Mouse (Mus musculus): ENCODE data around the gene Slc30a7.

The Slc30a7 gene

DNA sequence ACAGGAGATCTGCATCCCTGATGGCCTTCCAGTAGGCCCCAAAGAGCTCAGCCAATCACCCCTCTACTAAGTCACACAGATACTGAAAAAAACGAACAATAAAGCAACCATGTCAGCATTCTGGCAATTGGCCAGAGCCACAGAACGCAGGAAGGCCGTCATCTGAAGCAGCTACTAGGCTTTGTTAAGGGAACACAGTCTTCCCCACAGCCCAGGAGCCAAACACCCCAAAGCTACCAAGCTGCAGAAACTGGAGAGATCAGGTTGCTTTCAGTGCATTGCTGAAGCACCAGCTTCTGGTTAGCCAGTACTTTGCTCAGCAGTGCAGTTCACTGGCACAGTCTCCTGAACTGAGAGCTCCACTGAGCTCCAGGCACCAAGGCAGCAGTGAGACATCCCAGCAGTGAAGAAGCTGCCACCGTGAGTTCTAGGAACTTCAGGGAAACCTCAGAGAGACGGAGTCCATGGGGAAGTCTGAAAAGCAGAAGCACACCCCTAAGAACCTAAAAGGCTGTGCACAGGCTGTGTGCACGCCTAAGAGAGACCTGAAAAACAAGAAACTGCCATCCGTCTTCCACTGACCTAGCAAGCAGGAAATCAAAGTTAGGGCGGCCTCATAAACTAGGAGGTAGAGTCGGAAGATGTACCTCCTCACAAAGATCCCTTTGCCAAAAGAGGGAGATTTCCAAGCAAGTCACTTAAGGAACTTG lies 21.9 kb downstream of the Slc30a7 start:
- no peak for DNase-seq

DNA sequence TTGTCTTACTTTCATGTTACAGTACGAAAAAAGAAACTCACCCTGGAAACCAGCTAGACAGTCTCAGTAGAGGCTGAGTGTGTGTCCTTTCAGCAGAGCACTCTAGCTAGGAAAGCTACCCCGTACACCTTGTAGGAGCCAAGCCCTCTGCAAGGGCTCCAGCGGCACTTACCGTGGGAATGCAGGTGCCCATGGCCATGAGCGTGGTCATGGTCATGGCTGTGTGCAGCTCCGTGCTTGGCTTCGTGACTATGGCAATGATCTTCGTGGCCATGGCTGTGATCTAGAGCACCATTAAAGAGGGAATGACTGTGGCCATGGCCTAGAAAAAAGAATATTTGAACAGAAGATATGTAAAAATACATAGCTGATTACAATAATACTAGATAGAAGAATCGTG lies 22.6 kb downstream of the Slc30a7 start:
- no peak for DNase-seq

GRCm38 (mm10) chr3:115983217-115983616 lies 24.0 kb downstream of the Slc30a7 start:
- no peak for DNase-seq

DNA sequence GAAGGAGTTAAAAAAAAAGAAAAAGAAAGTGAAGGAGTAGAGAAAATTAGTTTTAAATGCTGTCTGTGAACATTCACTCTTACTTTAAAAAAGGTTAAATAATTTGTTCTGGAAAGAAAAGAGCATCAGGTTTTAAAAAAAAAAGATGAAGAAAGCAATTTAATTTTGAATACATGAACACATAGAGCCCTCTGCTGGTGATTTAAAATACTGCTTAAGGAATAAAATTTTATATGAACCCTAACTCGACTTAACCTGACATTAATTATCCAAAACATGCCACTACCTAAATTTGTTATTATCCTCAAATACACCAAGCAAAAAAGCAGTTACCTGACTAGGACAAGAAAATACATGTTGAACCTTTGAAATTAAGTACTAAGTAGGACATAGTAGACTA lies 28.2 kb downstream of the Slc30a7 start:
- no peak for DNase-seq

DNA sequence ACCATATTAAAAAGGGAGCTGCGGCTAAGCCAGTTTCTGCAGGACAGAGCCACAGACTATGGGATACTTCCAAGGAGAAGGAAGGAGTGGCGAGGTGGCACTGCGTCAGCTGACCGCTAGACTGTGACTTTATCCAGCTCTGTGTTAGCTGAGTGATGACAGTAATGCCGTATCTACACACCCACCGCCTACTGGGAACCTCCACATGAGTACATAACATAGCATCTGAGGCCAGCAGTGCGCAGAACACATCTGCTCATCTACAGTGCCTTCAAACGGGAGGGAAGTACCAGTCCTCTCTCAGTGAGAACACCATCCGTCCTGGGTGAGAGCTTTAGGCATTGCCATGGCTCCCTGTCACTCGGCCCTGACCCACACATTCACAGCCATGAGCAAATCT lies 32.2 kb downstream of the Slc30a7 start:
- no peak for DNase-seq

DNA sequence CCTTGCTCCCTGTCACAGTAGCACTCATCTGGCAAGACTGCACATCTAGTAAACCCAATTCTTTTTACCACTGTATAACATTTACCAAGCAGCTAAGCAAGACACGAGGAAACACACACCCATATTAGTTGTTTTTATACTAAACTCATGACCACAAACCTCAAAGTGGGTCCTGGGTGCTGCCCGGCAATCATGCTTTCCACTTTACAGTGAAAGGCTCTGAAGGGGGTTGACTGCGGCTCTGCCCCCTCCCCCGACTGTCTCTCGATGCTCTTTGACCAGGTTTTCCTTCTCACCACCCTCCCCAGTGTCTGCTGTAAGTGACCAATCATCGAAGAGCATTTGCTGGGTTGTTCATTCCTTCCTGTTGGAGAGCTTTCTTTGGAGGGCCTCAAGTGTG lies 33.0 kb downstream of the Slc30a7 start:
- DNase-seq = peak in 1 of 2 experiments; percentile 17

DNA sequence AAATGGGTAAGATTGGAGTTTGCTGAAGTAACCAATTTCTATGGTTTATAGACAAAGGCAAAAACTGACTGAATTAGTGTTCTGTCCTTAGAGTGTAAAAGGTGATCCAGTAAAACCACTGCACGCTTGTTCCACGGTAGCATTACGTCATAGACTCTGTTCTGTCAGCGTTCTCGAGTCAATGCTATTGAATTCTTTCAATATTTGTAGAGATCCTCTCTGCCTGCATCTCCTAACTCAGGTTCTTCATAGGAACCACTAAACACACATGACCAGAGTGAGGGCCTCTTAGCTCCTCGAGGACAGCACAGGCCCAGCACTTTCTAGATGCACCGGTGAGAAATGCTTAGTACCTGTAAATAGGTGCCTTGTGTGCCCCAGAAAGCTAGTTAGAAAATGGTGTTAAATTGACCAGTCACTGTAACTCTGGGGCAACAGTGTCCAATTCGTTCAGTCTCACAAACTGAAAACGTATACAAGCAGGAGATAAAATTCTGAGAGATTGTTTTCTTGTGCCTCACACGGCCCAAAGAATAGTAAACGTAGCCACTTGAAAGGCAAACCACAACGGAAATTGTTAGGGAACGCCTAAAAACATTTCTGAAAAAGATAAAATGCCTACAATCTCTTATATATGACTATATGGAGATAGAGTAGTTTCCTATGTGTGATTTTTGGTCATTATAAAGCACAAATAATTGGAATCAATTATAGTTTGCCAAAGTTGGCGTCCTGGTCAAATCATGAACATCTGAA lies 35.1 kb downstream of the Slc30a7 start:
- DNase-seq = no peak

DNA sequence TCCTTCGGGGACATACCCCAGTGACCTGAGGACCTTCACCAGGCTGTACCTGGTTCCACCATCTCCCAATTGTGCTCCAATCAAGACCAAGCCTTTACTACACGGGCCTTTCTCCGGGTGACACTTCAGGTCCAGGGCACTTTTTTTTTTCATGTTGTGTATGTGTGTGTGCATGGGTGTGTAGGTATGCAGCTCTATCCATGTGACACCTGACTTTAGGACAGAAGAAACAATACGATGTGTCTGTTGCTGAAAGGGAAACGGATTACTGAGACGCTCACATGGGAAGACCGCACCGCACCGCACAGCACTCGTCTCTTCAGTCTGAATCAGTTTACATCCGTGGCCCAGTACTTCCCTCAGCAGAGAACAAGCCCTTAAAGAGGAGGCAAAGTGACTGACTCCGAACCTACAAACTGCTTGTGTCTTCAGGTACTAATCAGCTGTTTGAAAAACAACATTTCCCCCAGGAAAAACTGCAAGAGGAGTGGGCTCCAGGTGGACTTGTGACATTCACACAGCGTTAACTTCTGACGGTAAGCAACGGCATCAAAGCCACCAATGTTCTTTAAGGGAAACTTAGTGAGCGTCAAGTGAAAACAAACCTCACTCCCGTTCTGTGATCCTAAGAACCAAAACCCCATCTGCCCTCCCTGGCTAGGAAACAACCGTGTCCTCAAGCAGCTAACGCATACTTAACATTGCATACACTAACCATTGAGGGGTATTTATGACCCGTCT lies 36.0 kb downstream of the Slc30a7 start:
- DNase-seq = no peak

DNA sequence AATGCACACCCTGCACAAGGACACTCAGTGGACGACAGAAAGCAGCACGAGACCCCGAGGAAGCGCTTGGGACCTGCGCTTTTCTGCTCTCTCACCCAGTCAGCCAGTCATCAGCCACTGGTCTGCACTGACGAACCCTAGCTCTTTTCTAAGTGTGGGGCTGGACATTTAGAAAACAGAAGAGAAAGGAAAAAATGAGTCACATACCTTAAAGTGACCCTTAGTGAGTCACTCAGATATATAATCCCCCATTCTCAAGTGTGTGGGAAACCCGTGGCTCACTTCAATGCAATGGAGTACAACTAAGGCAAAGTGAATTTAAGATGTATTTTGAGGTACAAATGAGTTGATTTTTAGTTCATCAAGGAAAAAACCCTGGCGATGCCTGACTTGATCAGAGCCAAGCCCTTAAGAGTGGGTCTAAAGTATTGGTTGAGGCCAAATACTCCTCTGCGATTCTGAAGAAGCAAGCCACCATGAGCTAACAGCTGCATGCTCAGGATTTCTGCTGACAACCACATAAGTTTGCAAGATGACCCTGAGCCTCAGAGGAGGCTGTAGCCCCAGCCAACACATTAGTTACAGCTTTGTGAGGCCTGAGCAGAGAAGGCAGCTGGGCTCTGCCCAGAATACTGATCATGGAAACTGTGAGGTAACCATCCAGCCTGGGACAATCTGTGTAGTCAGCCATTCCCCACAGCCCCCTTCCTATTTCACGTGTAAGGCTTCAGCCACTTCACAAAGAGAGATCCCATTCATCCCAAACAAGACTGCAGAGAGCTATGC lies 38.3 kb downstream of the Slc30a7 start:
- DNase-seq = no peak

GRCm38 (mm10) chr3:115964071-115964470 lies 43.1 kb downstream of the Slc30a7 start:
- DNase-seq = no peak

- no peak for DNase-seq
Measured at GRCm38 (mm10) chr3:115963597-115963996, 43.6 kb downstream of the Slc30a7 start.

DNA sequence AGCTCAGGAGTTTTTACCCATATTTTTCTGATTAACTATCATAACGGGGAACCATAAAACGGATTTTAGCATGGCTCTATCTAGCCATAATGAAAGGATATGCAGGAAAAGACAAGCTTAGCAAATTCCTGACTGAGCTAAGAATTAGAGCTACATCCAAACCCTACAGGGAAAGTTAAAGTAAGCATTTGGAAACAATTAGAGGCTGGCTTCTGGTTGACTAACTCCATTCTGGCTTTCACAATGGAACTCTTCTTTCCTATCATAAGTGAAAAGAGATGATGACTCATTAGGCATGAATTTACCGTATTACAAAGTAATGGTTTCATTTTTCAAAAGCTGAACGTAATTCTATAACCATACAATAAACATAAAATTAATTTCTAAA lies 45.2 kb downstream of the Slc30a7 start:
- DNase-seq = no peak

DNA sequence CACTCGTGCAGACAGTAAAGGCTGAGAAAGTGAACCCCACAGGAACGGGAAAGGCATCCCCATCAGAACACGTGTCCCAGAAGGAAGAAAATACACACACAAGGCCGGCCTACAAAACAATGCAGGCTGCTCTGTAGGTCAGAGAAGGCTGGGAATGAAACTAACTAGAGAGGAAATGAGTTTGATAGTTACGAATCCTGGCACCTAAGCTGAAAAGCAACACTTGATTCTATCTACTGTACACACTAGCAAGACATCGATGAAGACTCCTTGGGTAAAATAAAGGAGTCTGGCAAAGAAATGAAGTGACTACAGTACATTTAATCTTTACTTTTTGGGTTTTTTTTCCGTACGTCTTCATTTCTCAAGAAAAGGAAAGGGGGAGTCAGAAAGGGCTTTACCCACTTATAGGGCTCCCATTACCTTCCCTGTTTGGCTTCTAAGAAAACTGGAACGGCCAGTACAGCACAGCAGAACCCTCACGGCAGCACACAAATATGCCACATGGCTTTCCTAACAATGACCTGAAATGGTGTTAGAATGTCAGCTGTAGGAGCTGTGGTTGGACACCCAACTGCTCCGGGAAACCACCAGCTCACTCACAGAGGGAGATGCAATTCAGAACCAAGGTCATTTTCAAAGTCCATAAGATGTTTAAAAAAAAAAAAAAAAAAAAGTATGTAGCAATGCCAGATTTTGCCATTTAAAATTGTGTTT lies 45.7 kb downstream of the Slc30a7 start:
- DNase-seq = no peak

- DNase-seq = no peak
Measured at GRCm38 (mm10) chr3:115957223-115957622, 50.0 kb downstream of the Slc30a7 start.

GRCm38 (mm10) chr3:115953088-115953487 lies 54.1 kb downstream of the Slc30a7 start:
- no peak for DNase-seq

GRCm38 (mm10) chr3:115952356-115952755 lies 54.9 kb downstream of the Slc30a7 start:
- no peak for DNase-seq

GRCm38 (mm10) chr3:115951221-115951620 lies 56.0 kb downstream of the Slc30a7 start:
- DNase-seq = no peak

- DNase-seq = no peak
Measured at GRCm38 (mm10) chr3:115949921-115950877, 57.0 kb downstream of the Slc30a7 start.

DNA sequence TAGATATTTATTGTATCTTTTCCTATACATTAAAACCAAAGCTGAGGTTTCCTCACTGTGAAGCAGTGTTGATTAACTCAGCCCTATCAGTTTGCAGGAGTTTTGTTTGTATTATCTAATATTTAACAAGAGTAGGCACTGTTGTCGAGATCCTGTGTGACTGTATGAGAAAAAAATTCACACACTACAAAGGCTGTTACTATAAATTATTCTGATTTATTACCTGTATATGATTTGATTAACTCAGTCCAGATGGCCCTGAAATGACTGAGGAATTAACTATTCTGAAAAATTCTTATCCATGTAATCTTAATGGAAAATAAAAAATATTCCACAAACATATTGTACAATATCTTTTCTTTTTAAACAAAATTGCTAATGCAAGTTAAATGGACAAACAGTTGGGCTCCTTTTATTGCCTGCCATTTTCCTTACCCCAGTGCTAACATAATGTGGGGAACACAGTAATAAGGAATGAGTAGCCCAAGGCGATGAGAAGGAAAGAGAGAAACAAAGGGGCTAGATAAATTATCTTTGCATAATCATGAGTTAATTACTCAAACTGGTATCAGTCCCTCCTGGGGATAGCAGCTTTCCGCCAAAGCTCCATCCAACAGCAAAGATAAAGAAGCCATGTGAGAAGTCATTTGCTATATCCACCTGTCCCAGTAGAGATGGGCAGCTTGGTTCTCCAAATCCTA lies 57.8 kb downstream of the Slc30a7 start:
- DNase-seq = no peak

- DNase-seq = no peak
Measured at GRCm38 (mm10) chr3:115946272-115946671, 60.9 kb downstream of the Slc30a7 start.

Data from thymus, adult 18-20 months (tissue).